Mouse (Mus musculus) intestine, embryonic 14.5 days (tissue): ENCODE measurements around the gene Spty2d1. TPM values are rescaled to one million over a fixed set of nuclear protein-coding genes. Genes with fewer than 3 reads are reported as not detected.

ENCODE experiments used
- ATAC-seq: fragments of 200-750 bp; cut with Nextera tagmentation; replicated peaks from 2 replicates; pipeline ENCODE4 v1.8.0; 2017; ENCODE audit warnings: low read depth, moderate number of reproducible peaks, moderate TSS enrichment, moderate library complexity; ENCODE audit not compliant: low FRiP score, low TSS enrichment
- DNase-seq: peaks from one replicate; pipeline ENCODE4 v3.0.0-alpha.2; 2018; ENCODE audit warnings: low spot score
- H3K27ac ChIP-seq: fragments of 300-500 bp; sonication (generic); 2 replicates; pipeline ENCODE4 v1.5.1; 2014; ENCODE audit warnings: low read depth, mild to moderate bottlenecking, control low read depth
- H3K27me3 ChIP-seq: fragments of 300-500 bp; sonication (generic); replicated peaks from 2 replicates; pipeline ENCODE4 v1.6.1; 2014; ENCODE audit warnings: low read length, control low read depth; ENCODE audit not compliant: control insufficient read depth, insufficient read depth
- H3K36me3 ChIP-seq: fragments of 300-500 bp; sonication (generic); 2 replicates; pipeline ENCODE4 v1.6.1; 2014; ENCODE audit warnings: low read length, control low read depth; ENCODE audit not compliant: control insufficient read depth, insufficient read depth
- H3K4me1 ChIP-seq: fragments of 300-500 bp; sonication (generic); replicated peaks from 2 replicates; pipeline ENCODE4 v1.6.1; 2014; ENCODE audit warnings: low read length, control low read depth, mixed read lengths; ENCODE audit not compliant: control insufficient read depth, insufficient read depth
- H3K4me2 ChIP-seq: fragments of 300-500 bp; sonication (generic); 2 replicates; pipeline ENCODE4 v1.6.1; 2014; ENCODE audit warnings: low read length
- H3K4me3 ChIP-seq: fragments of 300-500 bp; sonication (generic); 2 replicates; pipeline ENCODE4 v1.5.1; 2014; ENCODE audit warnings: low read depth, low read length, control low read depth, mixed read lengths
- H3K9ac ChIP-seq: fragments of 300-500 bp; sonication (generic); 2 replicates; pipeline ENCODE4 v1.6.1; 2014; ENCODE audit warnings: mild to moderate bottlenecking, low read length
- H3K9me3 ChIP-seq: fragments of 300-500 bp; sonication (generic); 2 replicates; pipeline ENCODE4 v1.6.1; 2016; ENCODE audit warnings: low read length, control low read depth; ENCODE audit not compliant: control insufficient read depth
- WGBS: fragments of 180-500 bp; shearing (Covaris S2); extraction: QIAGEN DNeasy Blood & Tissue Kit; methylation state at CpG from one replicate; pipeline ENCODE4 v1.1.7; 2014; 5-methylcytosine and 5-hydroxymethylcytosine counted together
- polyA plus RNA-seq: library from polyadenylated mRNA; unstranded; fragments of >200 nt; fragmentation: Nextera tagmentation; extraction: Ambion mirVana; gene quantifications from 2 replicates; pipeline ENCODE4 v1.2.1, GENCODE M21; 2014

Spty2d1 gene
- polyA plus RNA-seq, 1 experiment from 2014 or later = 18.0 TPM

- Histone ChIP-seq H3K27me3 (no peaks in the 10 kb centered on the region), H3K9ac (no peak overlapping the region), H3K4me1 (peaks cover 37% of the 10 kb centered on the region), H3K36me3 (peaks cover 30% of the 10 kb centered on the region), H3K4me2 (peak overlapping the region; percentile 8; the same call in 1 of the 2 replicates), H3K27ac (peak overlapping the region; percentile 71; the same call in 1 of the 2 replicates), H3K4me3 (no peak overlapping the region), H3K9me3 (no peaks in the 10 kb centered on the region)
- ATAC-seq = no peak
- WGBS = 35% methylated on average over 5 of the region's 5 CpGs
- DNase-seq = peak; percentile 42
These were observed 6.9 kb downstream of the Spty2d1 start for GRCm38 (mm10) chr7:47001125-47001899.

GRCm38 (mm10) chr7:47000644-47000983, 7.6 kb downstream of the Spty2d1 start:
- peaks cover 37% of the 10 kb centered on the region for H3K36me3 ChIP-seq
- H3K4me3 ChIP-seq = no peak overlapping the region
- WGBS = 25% methylated on average over 3 of the region's 3 CpGs
- peaks cover 37% of the 10 kb centered on the region for H3K4me1 ChIP-seq
- DNase-seq (no peak), ATAC-seq (peak; percentile 73; the same call in 1 of the 2 replicates)
- H3K4me2 ChIP-seq = peak overlapping the region; percentile 8; the same call in 1 of the 2 replicates
- H3K27ac ChIP-seq = peak overlapping the region; percentile 71; the same call in 1 of the 2 replicates
- no peaks in the 10 kb centered on the region for H3K27me3 ChIP-seq
- H3K9ac ChIP-seq = no peak overlapping the region
- H3K9me3 ChIP-seq = no peaks in the 10 kb centered on the region

GRCm38 (mm10) chr7:46999983-47000643, 8.1 kb downstream of the Spty2d1 start:
- 31% methylated on average over 8 of the region's 8 CpGs for WGBS
- ATAC-seq = peak; percentile 62; the same call in 1 of the 2 replicates

GRCm38 (mm10) chr7:46998942-46999341, 9.3 kb downstream of the Spty2d1 start:
- WGBS = 92% methylated on average over 2 of the region's 2 CpGs
- H3K36me3 ChIP-seq = peaks cover 54% of the 10 kb centered on the region

More at GRCm38 (mm10) chr7:46999983-47000643, 8.1 kb downstream of the Spty2d1 start:
- H3K4me1 ChIP-seq = peaks cover 37% of the 10 kb centered on the region
- peak; percentile 54 for DNase-seq
- H3K27me3 ChIP-seq = no peaks in the 10 kb centered on the region
- H3K27ac ChIP-seq = peak overlapping the region; percentile 71; the same call in 1 of the 2 replicates
- peaks cover 42% of the 10 kb centered on the region for H3K36me3 ChIP-seq
- H3K4me2 ChIP-seq = 0 out of 2 replicates have a peak overlapping the region, but pooled peaks have one; percentile 16
- no peaks in the 10 kb centered on the region for H3K9me3 ChIP-seq
- no peak overlapping the region for H3K9ac ChIP-seq
- no peak overlapping the region for H3K4me3 ChIP-seq

GRCm38 (mm10) chr7:46997644-46998395, 10.4 kb downstream of the Spty2d1 start:
- Histone ChIP-seq H3K27ac (no peak overlapping the region), H3K27me3 (no peaks in the 10 kb centered on the region), H3K9ac (no peak overlapping the region), H3K4me1 (peaks cover 35% of the 10 kb centered on the region), H3K4me2 (no peak overlapping the region), H3K4me3 (no peak overlapping the region), H3K9me3 (no peaks in the 10 kb centered on the region), H3K36me3 (peaks cover 65% of the 10 kb centered on the region)
- ATAC-seq (no peak), DNase-seq (peak; percentile 24)
- 72% methylated on average over 21 of the region's 21 CpGs for WGBS

More at GRCm38 (mm10) chr7:46998942-46999341, 9.3 kb downstream of the Spty2d1 start:
- no peak overlapping the region for H3K4me3 ChIP-seq
- DNase-seq (peak; percentile 7), ATAC-seq (no peak)
- no peaks in the 10 kb centered on the region for H3K9me3 ChIP-seq
- peaks cover 37% of the 10 kb centered on the region for H3K4me1 ChIP-seq
- H3K27ac ChIP-seq = no peak overlapping the region
- no peak overlapping the region for H3K4me2 ChIP-seq
- H3K27me3 ChIP-seq = no peaks in the 10 kb centered on the region
- H3K9ac ChIP-seq = no peak overlapping the region

- DNase-seq (no peak), ATAC-seq (no peak)
- H3K27ac ChIP-seq = no peak overlapping the region
- H3K36me3 ChIP-seq = peaks cover 73% of the 10 kb centered on the region
- 91% methylated on average over 4 of the region's 4 CpGs for WGBS
- peaks cover 27% of the 10 kb centered on the region for H3K4me1 ChIP-seq
- H3K4me3 ChIP-seq = no peak overlapping the region
- H3K4me2 ChIP-seq = no peak overlapping the region
- H3K9me3 ChIP-seq = no peaks in the 10 kb centered on the region
- H3K9ac ChIP-seq = no peak overlapping the region
- no peaks in the 10 kb centered on the region for H3K27me3 ChIP-seq
These were observed 11.2 kb downstream of the Spty2d1 start for GRCm38 (mm10) chr7:46997008-46997407.

GRCm38 (mm10) chr7:46995558-46995957, 12.7 kb downstream of the Spty2d1 start:
- peak; percentile 12 for DNase-seq
- H3K4me3 ChIP-seq = no peak overlapping the region
- no peak overlapping the region for H3K9ac ChIP-seq
- no peak overlapping the region for H3K4me2 ChIP-seq
- H3K36me3 ChIP-seq = peaks cover 77% of the 10 kb centered on the region
- no peaks in the 10 kb centered on the region for H3K9me3 ChIP-seq
- WGBS = 90% methylated on average over 3 of the region's 3 CpGs
- H3K27ac ChIP-seq = no peak overlapping the region
- peaks cover 14% of the 10 kb centered on the region for H3K4me1 ChIP-seq
- H3K27me3 ChIP-seq = no peaks in the 10 kb centered on the region
- ATAC-seq = no peak

GRCm38 (mm10) chr7:46993079-46993478, 15.1 kb downstream of the Spty2d1 start:
- 88% methylated on average over 8 of the region's 8 CpGs for WGBS
- H3K4me2 ChIP-seq = no peak overlapping the region

More at GRCm38 (mm10) chr7:46993079-46993478, 15.1 kb downstream of the Spty2d1 start:
- Histone ChIP-seq H3K9ac (no peak overlapping the region), H3K27me3 (no peaks in the 10 kb centered on the region), H3K27ac (no peak overlapping the region), H3K36me3 (peaks cover 74% of the 10 kb centered on the region), H3K4me1 (peaks cover under 1% of the 10 kb centered on the region; the same call in 1 of the 2 replicates), H3K9me3 (no peaks in the 10 kb centered on the region), H3K4me3 (no peak overlapping the region)
- ATAC-seq = no peak
- DNase-seq = no peak
